Mouse (Mus musculus): ENCODE data around the gene Nupr1l.
"Not testable (repeated sequence)": the region's sequence is repeated elsewhere in the genome, so short reads cannot be mapped to it uniquely, and the experiment has no call there.

Gene Nupr1l

DNA sequence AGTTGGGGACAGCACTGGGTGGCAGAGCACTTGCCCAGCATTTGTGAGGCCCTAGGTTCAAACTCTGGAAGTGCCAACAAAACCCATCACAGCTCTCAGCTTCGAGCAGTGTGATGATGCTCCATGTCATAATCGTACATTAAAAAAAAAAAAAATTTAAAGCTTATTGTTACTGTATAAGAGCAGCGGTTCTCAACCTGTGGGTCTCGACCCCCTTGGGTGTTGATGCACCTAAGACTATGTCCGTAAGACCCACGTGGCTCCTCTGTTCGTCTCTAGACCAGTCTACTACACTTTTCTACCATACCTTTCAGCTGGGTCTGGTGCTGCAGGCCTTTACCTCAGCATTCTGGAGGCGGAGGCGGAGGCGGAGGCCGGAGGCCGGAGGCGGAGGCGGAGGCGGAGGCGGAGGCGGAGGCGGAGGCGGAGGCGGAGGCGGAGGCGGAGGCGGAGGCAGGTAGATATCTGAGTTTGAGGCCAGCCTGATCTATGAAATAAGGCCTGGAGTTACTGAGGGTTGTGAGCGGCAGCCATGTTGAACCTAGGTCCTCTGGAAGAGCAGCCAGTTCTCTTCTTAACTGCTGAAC lies 9.8 kb downstream of the Nupr1l start:
- DNase-seq (ENCODE audit: low read depth, low spot score) = no peak

DNA sequence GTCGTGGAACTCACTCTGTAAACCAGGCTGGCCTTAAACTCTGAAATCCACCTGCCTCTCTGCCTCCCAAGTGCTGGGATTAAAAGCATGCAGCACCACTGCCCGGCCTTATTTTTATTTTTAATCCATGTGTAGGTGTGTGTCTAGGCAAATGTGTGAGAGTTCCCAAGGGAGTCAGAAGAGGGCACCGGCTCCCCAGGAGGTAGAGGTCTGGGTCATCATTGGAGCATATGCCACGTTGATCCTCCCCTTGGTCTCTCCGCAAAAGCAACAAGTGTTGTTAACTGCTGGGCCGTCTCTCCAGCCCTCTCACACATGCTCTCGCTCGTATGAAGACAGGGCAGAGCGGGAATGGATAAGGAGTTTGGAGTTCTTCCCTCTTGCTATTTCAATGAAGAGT lies 10.4 kb downstream of the Nupr1l start:
- no peak for DNase-seq (ENCODE audit: low read depth, low spot score)

DNA sequence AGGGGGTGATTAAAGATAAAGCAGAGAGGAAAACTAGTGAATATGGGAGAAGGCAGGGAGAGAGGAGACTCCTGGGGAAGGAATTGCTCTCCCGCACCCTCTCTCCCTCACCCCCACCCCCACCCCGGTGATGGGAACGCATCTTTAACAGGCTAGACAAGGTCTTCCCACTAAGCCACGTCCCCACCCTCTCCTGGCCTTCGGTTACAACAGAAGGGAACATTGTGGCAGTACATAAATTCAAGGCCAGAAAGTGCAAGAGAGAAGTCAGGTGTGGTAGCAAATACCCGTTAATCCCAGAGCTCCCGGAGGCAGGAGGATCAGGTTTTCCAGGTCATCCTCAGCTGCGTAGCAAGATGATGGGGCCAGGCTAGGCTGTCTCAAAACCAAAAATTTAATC lies 11.0 kb downstream of the Nupr1l start:
- DNase-seq (ENCODE audit: low read depth, low spot score) = no peak

DNA sequence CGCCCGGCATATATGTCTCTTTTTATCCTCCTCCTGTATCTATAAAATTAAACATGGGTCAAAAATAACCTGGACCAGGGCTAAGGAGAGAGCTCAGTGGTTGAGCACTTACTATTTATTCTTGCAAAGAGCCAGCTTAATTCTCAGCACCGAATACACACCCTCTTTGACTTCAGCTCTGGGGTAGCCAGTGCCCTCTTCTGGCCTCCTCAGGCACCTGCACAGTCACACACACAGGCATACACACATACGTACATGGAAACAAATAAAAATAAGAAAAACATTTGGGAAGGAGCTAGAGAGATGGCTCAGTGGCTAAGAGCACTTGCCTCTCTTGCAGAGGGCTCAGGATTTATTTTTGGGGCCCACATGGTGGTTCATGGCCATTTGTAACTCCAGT lies 13.6 kb downstream of the Nupr1l start:
- no peak for DNase-seq (ENCODE audit: low read depth, low spot score)

DNA sequence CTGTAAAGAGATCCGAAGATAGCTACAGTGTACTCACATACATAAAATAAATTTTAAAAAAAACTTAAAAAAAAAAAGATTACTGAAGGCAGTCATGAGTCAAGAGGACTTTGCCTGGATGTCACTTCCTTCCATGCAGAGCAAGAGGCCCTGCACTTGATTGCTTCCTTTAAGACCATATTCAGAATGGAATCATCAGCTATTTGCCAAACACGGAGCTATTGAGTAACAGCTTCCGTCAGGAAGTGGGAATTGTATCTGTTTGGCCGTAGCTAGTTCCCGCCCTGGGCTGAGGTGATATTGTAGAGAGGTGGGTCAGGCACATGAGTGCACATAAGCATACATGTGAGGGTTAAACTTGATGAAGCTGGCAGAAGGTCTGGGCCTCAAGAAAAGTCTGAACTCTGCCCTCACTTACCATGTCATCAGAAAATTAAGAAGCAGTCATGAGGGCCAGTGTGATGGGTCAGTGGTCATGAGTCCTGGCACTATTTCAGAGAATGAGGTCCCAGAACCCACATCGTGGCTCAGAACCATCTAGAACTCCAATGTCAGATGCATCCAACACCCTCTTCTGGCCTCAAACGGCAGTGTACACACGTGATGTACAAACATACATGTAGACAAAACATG lies 16.6 kb downstream of the Nupr1l start:
- DNase-seq (ENCODE audit: low read depth, low spot score) = no peak

DNA sequence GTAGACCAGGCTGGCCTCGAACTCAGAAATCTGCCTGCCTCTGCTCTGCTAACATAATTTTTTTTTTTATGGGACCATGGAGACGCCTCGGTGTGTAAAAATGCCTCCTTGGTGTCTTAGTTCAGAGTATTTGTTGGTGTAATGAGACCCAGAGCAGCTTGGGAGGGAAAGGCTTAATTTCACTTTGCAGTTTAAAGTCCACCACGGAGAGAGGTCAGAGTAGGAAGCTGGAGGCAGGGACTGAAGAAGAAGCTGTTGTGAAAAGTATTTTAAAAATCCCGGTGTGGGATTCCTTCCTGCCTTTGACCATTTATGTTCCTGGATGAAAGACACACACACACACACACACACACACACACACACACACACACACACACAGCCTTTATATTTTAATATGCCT lies 17.6 kb downstream of the Nupr1l start:
- DNase-seq (ENCODE audit: low read depth, low spot score) = no peak

DNA sequence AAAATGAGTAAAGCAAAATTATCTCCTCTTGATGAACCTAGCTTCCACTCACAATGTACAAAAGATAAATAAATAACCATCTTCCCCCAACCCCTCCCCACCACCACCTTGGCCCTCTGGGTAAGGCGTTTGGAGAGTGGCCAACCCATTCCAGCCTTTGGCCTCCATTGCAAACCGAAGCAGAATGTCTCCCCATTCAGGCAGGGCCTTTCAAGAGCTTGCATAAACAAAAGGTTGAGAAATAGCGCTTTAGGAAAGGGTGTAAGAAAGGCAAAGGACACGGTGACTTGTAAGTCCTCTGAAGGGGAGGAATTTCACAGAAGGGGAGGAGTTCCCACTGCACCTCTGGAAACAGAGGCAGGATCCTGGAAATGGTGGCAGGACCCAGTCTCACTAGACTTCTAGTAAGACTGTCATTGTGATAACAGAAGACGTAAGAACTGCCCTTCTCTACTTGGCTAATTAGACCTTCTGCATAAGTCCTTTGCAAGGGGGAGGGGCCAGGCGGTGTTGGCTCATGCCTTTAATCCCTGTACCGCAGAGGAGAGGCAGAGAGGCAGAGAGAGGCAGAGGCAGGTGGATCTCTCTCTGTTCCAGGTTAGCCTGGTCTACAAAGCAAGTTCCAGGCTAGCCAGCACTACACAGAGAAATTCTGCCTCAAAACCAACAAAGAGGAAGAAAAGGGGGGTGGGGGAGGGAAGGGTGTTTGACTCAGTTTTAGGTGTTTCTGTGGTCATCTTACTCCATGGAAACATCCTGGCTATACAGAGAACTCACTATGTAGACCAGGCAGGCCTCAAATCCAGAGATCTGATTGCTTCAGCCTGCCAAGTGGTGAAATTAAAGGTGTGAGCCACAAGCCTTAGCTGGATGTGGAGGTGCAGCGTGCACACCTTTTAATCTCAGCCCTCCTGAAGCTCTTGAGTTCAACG lies 21.9 kb downstream of the Nupr1l start:
- DNase-seq (ENCODE audit: low read depth, low spot score) = no peak

DNA sequence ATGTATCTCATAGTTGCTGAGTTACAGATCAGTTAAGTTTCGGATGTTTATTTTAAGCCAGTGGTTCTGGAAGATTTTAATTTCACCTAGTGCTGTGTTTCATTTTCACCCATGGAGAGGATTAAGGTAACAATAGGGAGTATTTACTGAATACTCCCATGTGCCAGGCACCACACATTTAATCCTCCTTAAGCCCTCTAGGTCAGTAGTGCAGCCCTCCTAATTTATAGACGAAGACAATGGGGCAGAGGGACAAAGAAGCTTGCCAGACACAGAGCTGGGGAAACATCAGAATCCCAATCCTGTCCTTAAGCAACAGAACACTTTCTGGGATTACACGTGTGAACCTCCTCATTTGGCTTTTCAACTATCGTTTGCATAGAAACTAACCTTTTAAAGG lies 28.6 kb downstream of the Nupr1l start:
- DNase-seq (ENCODE audit: low read depth, low spot score) = no peak

DNA sequence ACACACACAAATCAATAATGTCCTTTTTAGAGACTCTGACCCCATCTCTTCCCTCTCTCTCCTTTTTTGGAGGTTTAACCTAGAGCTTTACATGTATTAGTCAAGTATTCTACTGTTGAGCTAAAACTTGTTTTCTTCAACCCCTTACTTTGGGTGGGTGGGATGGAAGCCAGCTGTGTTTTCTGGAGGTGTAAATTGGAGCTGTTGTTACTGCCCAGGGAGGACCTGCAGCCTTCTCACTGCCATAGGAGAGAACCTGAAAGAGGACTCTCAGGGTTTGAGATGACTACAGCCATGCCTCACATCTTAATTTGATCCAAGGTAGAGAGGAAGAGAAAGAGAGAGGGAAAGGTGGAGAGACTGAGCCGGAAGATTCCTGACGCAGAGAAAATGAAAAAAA lies 31.9 kb downstream of the Nupr1l start:
- DNase-seq (ENCODE audit: low read depth, low spot score) = no peak

DNA sequence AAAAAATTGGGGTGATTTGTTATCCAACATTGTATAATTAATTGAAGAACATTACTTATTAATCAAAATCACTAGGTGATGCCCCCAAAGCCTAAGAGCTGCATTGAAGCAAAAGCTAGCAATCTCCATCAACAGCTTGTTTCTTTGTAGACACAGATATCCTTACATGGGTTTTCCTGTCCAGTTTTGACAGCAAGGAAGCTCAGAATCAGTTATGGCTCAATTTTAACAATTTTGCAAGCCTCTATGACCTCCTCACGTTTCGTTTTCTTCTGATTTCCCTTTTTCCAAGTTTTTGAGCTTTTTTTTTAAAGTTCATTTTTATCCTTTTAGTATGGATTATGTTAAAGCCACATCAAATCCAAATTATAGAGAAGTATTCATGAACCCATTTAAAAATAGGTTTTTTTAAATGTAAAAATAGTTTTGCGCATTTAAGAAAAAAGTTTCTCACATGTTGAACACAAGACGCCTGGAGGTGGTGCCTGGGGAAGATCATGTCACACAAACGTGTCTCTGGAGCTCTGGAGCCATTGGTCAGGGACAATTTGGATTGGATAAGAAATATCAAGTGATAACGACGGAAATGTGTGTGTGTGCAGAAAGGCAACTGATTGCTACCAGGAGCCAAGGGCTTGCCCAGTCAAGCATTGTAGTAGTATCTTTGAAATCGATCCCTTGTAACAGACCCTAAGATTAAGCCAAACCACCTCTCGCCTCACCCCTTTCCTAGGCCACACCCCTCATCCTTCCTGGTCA lies 32.6 kb downstream of the Nupr1l start:
- no peak for DNase-seq (ENCODE audit: low read depth, low spot score)

DNA sequence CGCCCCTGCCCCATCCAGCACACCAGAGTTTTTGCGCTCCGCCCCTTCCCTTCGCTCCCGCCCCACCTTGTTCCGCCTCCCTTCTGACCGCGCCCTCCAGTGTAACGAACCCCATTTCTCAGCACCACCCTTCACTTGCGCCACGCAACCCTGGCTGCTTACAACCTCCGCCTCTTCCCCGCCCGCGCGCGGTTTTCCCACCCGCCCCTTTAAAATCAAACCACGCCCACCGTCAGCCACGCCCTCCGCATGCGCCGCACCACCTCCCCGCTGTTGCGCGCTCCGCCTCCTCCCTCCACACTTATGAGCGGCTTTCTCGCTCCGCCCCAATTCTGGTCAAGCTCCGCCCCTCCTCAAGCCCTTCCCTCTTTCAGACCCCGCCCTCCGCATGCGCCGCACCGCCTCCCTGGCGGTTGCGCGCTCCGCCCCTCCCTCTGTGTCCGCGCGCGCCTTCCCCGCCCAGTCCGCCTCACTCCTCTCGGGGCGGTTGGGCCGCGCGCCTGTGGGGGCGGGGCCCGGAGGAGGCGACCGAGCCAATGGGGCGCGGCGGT lies 33.2 kb downstream of the Nupr1l start, which contains the start of gene Vkorc1l1:
TSS of gene Vkorc1l1 (plus strand) at position 476 of the 551 bp plus-strand sequence.
- DNase-seq (ENCODE audit: low read depth, low spot score) = peak; percentile 98

DNA sequence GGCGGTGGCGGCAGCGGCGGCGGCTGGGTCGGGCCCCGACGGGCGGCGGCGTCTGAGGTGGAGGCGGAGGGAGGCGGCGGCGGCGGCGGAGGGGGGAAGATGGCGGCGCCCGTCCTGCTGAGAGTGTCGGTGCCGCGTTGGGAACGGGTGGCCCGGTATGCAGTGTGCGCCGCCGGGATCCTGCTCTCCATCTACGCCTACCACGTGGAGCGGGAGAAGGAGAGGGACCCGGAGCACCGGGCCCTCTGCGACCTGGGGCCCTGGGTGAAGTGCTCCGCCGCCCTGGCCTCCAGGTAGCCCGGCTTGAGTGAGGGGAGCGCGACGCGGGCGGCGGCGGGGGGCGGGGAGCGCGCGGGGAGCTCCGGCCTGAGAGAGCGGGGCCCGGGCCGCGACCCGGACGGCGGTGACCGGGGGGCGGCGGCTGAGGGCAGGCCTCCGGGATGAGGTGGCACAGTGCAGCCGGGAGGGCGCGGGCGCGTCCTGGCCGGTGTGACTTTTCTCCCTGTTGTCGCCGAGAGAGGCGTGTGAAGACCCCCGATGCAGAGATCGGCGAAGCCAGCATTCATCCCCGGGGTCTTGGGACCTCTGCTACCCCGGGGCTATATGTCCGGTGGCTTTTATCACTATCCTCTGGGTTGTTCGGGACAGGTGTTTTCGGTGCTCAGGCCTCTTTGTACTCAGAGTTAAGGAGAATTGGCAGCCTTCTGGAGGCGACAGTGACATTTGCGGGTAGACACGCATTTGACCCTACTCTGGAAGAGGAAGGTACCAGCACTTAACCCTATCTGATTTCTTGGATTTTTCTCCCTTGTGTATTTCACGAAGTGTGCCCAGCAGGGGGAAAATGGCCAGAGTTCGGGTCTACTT lies 34.0 kb downstream of the Nupr1l start:
- DNase-seq (ENCODE audit: low read depth, low spot score) = not testable (repeated sequence)

DNA sequence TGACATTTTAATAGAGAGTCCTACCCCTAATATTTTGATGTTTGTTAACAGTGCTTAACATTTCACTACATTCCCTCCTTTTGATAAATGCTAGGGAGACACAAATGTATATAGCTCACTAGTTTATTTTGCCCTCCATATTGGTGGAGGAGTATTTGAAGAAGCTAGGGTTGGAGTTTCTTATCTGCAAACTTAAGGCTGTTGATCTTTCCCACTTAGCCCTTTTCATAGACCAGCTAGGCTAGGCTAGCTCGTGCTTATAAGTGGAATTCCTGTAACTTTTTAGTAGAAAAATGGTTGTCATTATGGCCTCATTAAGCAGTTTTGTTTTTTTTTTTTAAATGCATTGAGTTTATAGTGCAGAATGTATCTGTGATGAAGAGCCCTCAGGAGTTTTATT lies 35.1 kb downstream of the Nupr1l start:
- no peak for DNase-seq (ENCODE audit: low read depth, low spot score)

DNA sequence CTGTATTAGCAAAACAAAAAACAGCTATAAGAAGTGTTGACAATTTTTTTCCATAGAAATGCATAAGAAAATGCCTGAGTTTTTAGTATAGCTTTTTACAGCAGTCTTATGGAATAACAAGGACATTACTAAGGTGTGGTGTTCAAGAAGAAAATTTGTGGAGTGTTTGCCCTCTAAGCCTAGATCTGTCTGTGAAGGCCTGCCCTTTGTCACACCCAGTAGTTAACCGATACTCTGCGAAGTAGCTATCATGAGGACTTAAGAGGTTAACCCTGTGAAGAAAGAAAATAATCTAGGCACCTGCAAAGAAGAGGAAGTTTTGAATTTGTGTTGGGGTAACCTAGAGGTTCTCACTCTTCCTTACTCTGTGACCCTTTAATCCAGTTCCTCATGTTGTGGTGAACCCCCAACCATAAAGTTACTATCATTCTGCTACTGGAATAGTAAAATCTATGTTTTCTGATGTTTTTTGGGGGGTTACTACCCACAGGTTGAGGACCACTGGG lies 39.2 kb downstream of the Nupr1l start:
- DNase-seq (ENCODE audit: low read depth, low spot score) = no peak

DNA sequence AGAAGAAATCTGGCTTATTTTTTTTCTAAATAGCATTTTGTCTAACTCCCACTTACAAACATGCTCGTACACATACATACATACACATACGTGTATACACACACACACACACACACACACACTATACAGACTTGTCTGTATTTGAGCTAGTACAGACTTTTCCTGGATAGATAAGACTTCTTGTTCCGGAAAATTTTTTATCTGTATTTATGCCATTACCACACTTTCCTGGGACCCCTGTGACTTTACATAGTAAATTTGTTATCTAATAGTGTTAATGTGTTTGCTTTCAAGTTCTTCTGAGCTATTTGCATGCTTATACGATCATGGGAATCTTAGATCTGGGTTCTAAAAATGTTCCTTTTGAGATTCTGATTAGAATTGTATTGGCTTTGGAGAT lies 43.8 kb downstream of the Nupr1l start:
- DNase-seq (ENCODE audit: low read depth, low spot score) = no peak

DNA sequence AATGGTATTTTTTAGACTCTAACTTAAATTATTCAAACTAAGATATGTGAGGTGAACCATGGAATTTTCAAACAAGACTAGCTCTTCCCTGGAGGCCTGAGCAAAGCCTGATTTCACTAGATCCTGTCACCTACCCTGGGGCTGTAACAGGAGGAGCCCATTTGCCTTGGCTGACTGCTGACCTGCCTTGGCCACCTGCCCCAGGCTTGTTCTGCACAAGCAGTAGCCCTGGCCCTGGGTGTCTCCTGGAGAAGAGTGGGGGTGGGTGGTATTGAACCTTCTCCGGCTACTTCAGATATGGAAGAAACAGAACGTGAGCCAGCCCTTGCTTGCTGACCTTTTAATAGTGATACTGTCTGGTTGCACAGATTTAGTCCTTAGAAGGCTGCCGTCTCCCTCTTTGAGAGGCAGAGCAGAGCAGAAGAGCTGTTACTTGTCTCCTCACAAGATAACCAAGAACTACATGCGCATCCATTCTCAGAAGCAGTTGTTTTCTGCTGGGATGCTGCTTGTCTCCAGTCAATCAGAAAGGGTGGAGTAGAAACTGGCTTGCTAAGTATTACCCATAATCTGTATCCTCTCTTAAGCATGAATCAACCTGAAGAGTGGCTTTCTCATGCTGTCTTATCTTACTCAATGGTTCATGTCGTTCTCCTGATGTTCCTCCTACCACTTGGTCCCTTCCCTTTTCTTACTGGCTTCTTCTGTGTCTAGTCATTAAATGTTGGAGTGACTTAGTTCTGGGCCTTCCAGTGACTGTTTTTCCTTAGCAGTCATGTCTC lies 46.3 kb downstream of the Nupr1l start:
- DNase-seq (ENCODE audit: low read depth, low spot score) = no peak

DNA sequence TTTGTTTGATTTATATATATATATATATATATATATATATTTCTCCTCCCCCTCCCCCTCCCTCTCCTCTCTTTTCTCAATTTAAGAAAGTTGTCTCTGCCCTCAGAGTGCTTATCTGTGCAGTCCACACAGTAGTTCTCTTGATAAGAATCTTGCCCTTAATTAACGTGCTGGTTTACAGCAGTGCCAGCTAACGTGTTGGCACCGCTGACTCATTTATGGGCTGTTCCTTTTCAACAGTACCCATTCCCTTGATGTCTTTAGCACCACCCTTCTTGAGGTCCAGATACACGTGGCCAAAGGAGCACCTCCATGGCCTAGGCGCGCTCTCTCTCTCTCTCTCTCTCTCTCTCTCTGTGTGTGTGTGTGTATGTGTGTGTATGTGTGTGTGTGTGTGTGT lies 47.5 kb downstream of the Nupr1l start:
- no peak for DNase-seq (ENCODE audit: low read depth, low spot score)

DNA sequence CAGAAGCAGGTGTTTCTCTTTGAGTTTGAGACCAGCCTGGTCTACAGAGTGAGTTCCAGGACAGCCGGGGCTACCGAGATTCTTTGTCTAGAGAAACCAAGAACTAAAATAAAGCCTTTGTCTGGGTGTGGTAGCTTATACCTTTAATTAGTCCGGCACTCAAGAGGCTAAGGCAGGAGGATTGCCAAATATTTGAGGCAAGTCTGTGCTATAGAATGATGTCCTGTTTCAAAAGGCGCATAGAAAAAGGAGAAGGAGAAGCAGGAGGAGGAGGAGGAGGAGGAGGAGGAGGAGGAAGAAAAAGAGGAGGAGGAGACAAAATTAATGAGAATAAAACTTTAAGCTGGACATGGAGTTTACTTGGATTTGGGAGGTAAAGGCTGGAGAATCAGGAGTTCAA lies 54.9 kb downstream of the Nupr1l start:
- DNase-seq (ENCODE audit: low read depth, low spot score) = no peak
